7 mouse cellular contexts compared by ENCODE assay signal in genomic region chr4:62693839-62694238, GRCm38 (mm10).
A peak's percentile ranks its signal among the peaks of the same experiment; 100 is the strongest.
DNase-seq lines count a peak whose midpoint lies in the region.

No protein-coding gene starts in this region.

- DNase-seq in left cerebral cortex, postnatal 4 days: peak; percentile 53
- DNase-seq in left cerebral cortex, adult 8-10 months (ENCODE audit: low spot score in 2 of 2): no peak
- DNase-seq in WW6 (ENCODE audit: low read depth, low spot score): peak; percentile 34
- DNase-seq in embryo, embryonic 9.5 days (ENCODE audit: extremely low spot score): peak; percentile 61
- DNase-seq in kidney, adult 9 months: peak; percentile 40
- DNase-seq in lung, postnatal 4 days: peak; percentile 65 to 75
- DNase-seq in MN1 (ENCODE audit: low spot score): no peak

- intact Hi-C loops in left cerebral cortex, postnatal 4 days (cut with DNase I): no loop called here

Comparison
In these comparisons a context has a peak if more than half of its experiments do, and no peak if none do; other contexts are left out.
1. DNase-seq: peak in left cerebral cortex, postnatal 4 days (single experiment), WW6 (single experiment), embryo, embryonic 9.5 days (single experiment), kidney, adult 9 months (single experiment) and lung, postnatal 4 days (2 of 2); none in left cerebral cortex, adult 8-10 months (0 of 2) and MN1 (single experiment).